Mouse (Mus musculus) gastrocnemius, postnatal 14 days (tissue): ENCODE results near the gene Sec31a. TPM values are rescaled to one million over a fixed set of nuclear protein-coding genes. Genes with fewer than 3 reads are reported as not detected.

Experiments
- DNase-seq: peaks from one replicate; pipeline ENCODE4 v3.0.0; 2021; ENCODE audit warnings: mixed read lengths
- intact Hi-C: fragments of 180-260 bp; cut with DNase I; formaldehyde crosslinking; loops from one replicate; pipeline ENCODE4 v1.15.1; 2025; ENCODE audit warnings: low total_unique reads
- total RNA-seq, 2 experiments: library from RNA; stranded (reverse); gene quantifications; 2 replicates each; pipeline ENCODE4 v1.2.3; 2021

Gene Sec31a
- total RNA-seq, 2 experiments from 2014 or later, result 70.6 to 82.8 TPM

- DNase-seq, result no peak
- intact Hi-C loops, result no loop called here
Observed at GRCm38 (mm10) chr5:100317010-100317409, 99.0 kb downstream of the Sec31a start.

GRCm38 (mm10) chr5:100315646-100316045 is 100.4 kb downstream of the Sec31a start:
- no peak for DNase-seq
- intact Hi-C loops, result no loop called here

GRCm38 (mm10) chr5:100312391-100312790 is 103.6 kb downstream of the Sec31a start:
- intact Hi-C loops, result no loop called here
- DNase-seq, result no peak

Other genes starting within 250 kb of the Sec31a start
- 1 to 10 TPM; 5.8 to 6.4 TPM for gene Lin54, start 84.4 kb upstream of the Sec31a start, total RNA-seq
- gene Cops4, start 102.1 kb upstream of the Sec31a start, total RNA-seq, result 10 to 100 TPM; 88.8 TPM
- under 1 TPM in 1 of 2 experiments, not detected in 1; 0.90 TPM for gene Plac8, start 156.0 kb upstream of the Sec31a start, total RNA-seq